Mouse (Mus musculus) stomach, postnatal 0 days (tissue): Measurements from ENCODE around the gene Tedc1.

Experiments used
- CTCF ChIP-seq: IDR thresholded peaks from 2 replicates; pipeline ENCODE4 v1.5.1; 2016; ENCODE audit warnings: antibody characterized with exemption, low read depth, mild to moderate bottlenecking, moderate library complexity
- EP300 ChIP-seq: optimal IDR thresholded peaks from 2 replicates; pipeline ENCODE3; 2016; ENCODE audit warnings: antibody characterized with exemption

DNA sequence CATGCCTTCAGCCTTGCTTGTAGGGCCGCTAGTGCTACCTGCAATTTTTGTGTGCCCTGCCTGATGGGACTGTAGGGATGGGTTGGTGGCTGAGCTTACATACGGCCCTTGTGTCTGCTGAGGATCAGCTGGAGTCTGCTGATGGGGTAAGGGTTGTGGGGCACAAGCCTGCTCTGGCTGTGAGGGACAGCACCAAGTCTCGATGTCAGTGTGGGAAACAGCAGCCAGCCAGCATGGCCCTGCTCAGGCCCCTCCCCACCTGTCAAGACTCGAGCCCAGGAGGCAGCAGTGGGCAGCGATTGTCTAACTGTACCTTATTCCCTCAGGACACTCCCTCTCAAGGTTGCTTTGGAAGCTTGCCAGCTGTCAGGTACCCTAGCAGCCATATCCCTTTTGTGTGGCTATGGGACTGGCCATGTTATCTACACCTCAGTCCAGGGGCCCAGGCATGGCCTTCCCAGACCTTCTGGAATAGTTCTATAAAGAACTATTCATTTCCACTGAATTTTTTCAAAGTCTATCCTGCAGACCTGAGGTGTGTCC, 22.3 kb upstream of the Tedc1 start:
- TF ChIP-seq CTCF (no peak), EP300 (no peak)
